ENCODE assay signal across 26 mouse cellular contexts in the genomic region with DNA sequence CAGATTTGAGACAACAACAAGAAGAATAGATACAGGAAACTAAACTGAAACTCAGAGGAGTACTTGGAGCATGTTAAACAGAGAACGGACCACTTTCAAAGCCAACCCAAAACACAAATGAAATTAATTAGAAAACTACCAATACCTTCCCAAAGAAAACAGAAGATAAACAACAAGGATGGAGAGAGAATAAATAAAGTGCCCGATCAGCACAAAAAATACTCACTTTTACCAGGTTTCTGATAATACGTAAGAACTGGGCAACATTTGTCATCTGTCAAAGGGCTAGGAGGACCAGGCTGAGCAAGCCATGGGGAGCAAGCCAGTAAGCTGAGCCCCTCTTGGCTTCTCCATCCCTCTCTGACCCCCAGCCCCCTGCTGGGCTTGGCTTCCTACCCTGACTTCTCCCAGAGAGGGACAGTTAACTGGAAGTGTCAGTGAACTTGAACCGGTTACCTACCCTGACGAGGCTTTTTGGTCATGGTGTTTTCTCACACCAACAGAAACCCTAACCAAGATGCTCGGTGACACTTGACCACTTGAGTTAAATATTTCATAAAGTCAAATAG.
DNase-seq lines count a peak whose midpoint lies in the region; ATAC-seq and TF ChIP-seq lines count a peak whose summit lies in the region.
"Had no signal": no experiment of that assay in that cellular context is flagged by ENCODE, and none has a peak within 500 bp of the region (broad histone marks: within the 10 kb centered on the region; RNA-seq: fewer than 3 reads in every experiment).

No protein-coding gene starts in this region.

- peaks cover 6% of the 10 kb centered on the region; the same call in 1 of the 2 replicates for H3K4me1 ChIP-seq in kidney, embryonic 14.5 days (ENCODE audit: control insufficient read depth, insufficient read depth, low read length)
- H3K4me1 ChIP-seq in midbrain, embryonic 11.5 days (ENCODE audit: control insufficient read depth, insufficient read depth, low read length): no peaks in the 10 kb centered on the region
- H3K4me1 ChIP-seq: midbrain, embryonic 15.5 days; neural tube, embryonic 12.5 days had no signal

- no peak for ATAC-seq in kidney, embryonic 14.5 days (ENCODE audit: low FRiP score, low TSS enrichment)
- no peak for ATAC-seq in midbrain, embryonic 11.5 days (ENCODE audit: low FRiP score)
- ATAC-seq: forebrain, embryonic 13.5 days; inflammation-experienced regulatory T-cells, adult 6 months; midbrain, embryonic 15.5 days; Patski had no signal

- peaks cover 4% of the 10 kb centered on the region; the same call in 1 of the 2 replicates for H3K36me3 ChIP-seq in kidney, embryonic 14.5 days (ENCODE audit: control insufficient read depth, insufficient read depth, low read length)
- H3K36me3 ChIP-seq in midbrain, embryonic 11.5 days (ENCODE audit: control insufficient read depth, insufficient read depth, low read length): peaks cover 6% of the 10 kb centered on the region; the same call in 1 of the 2 replicates

- H3K4me2 ChIP-seq in kidney, embryonic 14.5 days (replicated peaks; ENCODE audit: low read depth, low read length): no peak overlapping the region
- H3K4me2 ChIP-seq in midbrain, embryonic 11.5 days: no peak overlapping the region
- H3K4me2 ChIP-seq: embryonic facial prominence, embryonic 13.5 days; forebrain, embryonic 13.5 days; heart, embryonic 13.5 days; hindbrain, embryonic 13.5 days; liver, embryonic 13.5 days; midbrain, embryonic 15.5 days; neural tube, embryonic 12.5 days had no signal

- H3K9me3 ChIP-seq in kidney, embryonic 14.5 days (ENCODE audit: control insufficient read depth, low read length): no peaks in the 10 kb centered on the region
- H3K9me3 ChIP-seq in midbrain, embryonic 11.5 days (ENCODE audit: control insufficient read depth, low read length): no peaks in the 10 kb centered on the region
- H3K9me3 ChIP-seq: embryonic facial prominence, embryonic 13.5 days; forebrain, embryonic 13.5 days; heart, embryonic 13.5 days; hindbrain, embryonic 13.5 days; liver, embryonic 13.5 days; megakaryocyte, embryonic 14.5 days; midbrain, embryonic 15.5 days; neural tube, embryonic 12.5 days had no signal

- intact Hi-C loops in gastrocnemius, adult 2 months (cut with DNase I): no loop called here
- intact Hi-C loops in gastrocnemius, postnatal 36 days (cut with DNase I): loop anchor here (10.0 kb wide), 1 partner anchor 94 kb away; no protein-coding TSS in a partner anchor
- intact Hi-C loops in left cerebral cortex, postnatal 4 days (cut with DNase I): no loop called here

- H3K27me3 ChIP-seq in kidney, embryonic 14.5 days (ENCODE audit: control insufficient read depth, insufficient read depth, low read length): no peaks in the 10 kb centered on the region
- H3K27me3 ChIP-seq in midbrain, embryonic 11.5 days (ENCODE audit: control insufficient read depth, insufficient read depth, low read length): no peaks in the 10 kb centered on the region
- H3K27me3 ChIP-seq: embryonic facial prominence, embryonic 13.5 days; forebrain, embryonic 13.5 days; heart, embryonic 13.5 days; hindbrain, embryonic 13.5 days; liver, embryonic 13.5 days; megakaryocyte, embryonic 14.5 days; midbrain, embryonic 15.5 days; neural tube, embryonic 12.5 days; Patski had no signal

- H3K4me3 ChIP-seq in gastrocnemius, adult 2 months: no peak overlapping the region
- no peak overlapping the region for H3K4me3 ChIP-seq in kidney, embryonic 14.5 days (ENCODE audit: low read length)
- H3K4me3 ChIP-seq in midbrain, embryonic 11.5 days (ENCODE audit: low read depth, low read length): no peak overlapping the region
- H3K4me3 ChIP-seq: embryonic facial prominence, embryonic 13.5 days; forebrain, embryonic 13.5 days; heart, embryonic 13.5 days; hindbrain, embryonic 13.5 days; liver, embryonic 13.5 days; megakaryocyte, embryonic 14.5 days; midbrain, embryonic 15.5 days; neural tube, embryonic 12.5 days had no signal

- peak; percentile 33 for DNase-seq in gastrocnemius, adult 2 months
- DNase-seq in gastrocnemius, postnatal 36 days: no peak
- peak; percentile 69 for DNase-seq in left cerebral cortex, postnatal 4 days
- DNase-seq in left cerebral cortex, adult 18-20 months (ENCODE audit: low spot score in 2 of 2): no peak
- DNase-seq in cerebellum, adult 9-10 months: peak; percentile 26
- no peak for DNase-seq in midbrain, embryonic 11.5 days (ENCODE audit: low spot score, missing footprints)
- DNase-seq: adrenal gland, postnatal 36 days; embryo, embryonic 11 days; heart, adult 18-20 months; kidney, adult 18-20 months; liver, embryonic 13.5 days; lung, adult 2 months; retina, postnatal 1 day; right cerebral cortex, postnatal 4 days; thymus, postnatal 25 days had no signal

- H3K9ac ChIP-seq in kidney, embryonic 14.5 days (ENCODE audit: low read depth, low read length): no peak overlapping the region
- H3K9ac ChIP-seq in midbrain, embryonic 11.5 days (ENCODE audit: low read length): no peak overlapping the region
- H3K9ac ChIP-seq: embryonic facial prominence, embryonic 13.5 days; forebrain, embryonic 13.5 days; heart, embryonic 13.5 days; hindbrain, embryonic 13.5 days; liver, embryonic 13.5 days; midbrain, embryonic 15.5 days; neural tube, embryonic 12.5 days had no signal

- no peak for TF ChIP-seq CTCF in gastrocnemius, adult 2 months (IDR thresholded peaks at IDR 0.05)

- 0 out of 2 replicates have a peak overlapping the region, but pooled peaks have one; percentile 13 for H3K27ac ChIP-seq in gastrocnemius, adult 2 months
- H3K27ac ChIP-seq in kidney, embryonic 14.5 days (ENCODE audit: low read depth, low read length): no peak overlapping the region
- H3K27ac ChIP-seq in midbrain, embryonic 11.5 days (ENCODE audit: low read depth, low read length): no peak overlapping the region
- H3K27ac ChIP-seq: embryonic facial prominence, embryonic 13.5 days; forebrain, embryonic 13.5 days; heart, embryonic 13.5 days; hindbrain, embryonic 13.5 days; kidney, postnatal 0 days; liver, embryonic 13.5 days; midbrain, embryonic 15.5 days; neural tube, embryonic 12.5 days had no signal

- WGBS in kidney, embryonic 14.5 days: 63% methylated on average over 6 of the region's 6 CpGs
- WGBS in midbrain, embryonic 11.5 days: 86% methylated on average over 6 of the region's 6 CpGs

Comparison
In these comparisons a context has a peak if more than half of its experiments do, and no peak if none do; other contexts are left out.
1. DNase-seq: peak in gastrocnemius, adult 2 months (single experiment), left cerebral cortex, postnatal 4 days (single experiment) and cerebellum, adult 9-10 months (single experiment); none in gastrocnemius, postnatal 36 days (0 of 2), left cerebral cortex, adult 18-20 months (0 of 2) and midbrain, embryonic 11.5 days (single experiment).